Mouse (Mus musculus) neural tube, embryonic 13.5 days (tissue): ENCODE measurements at regions not wholly inside any gene's neighbourhood (a gene's known extent, or its start where the extent isn't known, plus 50 kb on each side); places are given as distances from the start of the nearest gene placed in this dataset.
A peak's percentile ranks its signal among the peaks of the same experiment; 100 is the strongest.

Experiments
- ATAC-seq: fragments of 200-750 bp; cut with Nextera tagmentation; 2 replicates; pipeline ENCODE4 v1.8.0; 2017; ENCODE audit warnings: low read depth, mild to moderate bottlenecking, moderate TSS enrichment, moderate library complexity
- H3K27ac ChIP-seq: fragments of 300-500 bp; sonication (generic); replicated peaks from 2 replicates; pipeline ENCODE4 v1.5.1; 2015; ENCODE audit warnings: moderate library complexity, mild to moderate bottlenecking, inconsistent platforms
- H3K27me3 ChIP-seq: fragments of 300-500 bp; sonication (generic); 2 replicates; pipeline ENCODE4 v1.6.1; 2015; ENCODE audit warnings: mild to moderate bottlenecking, inconsistent platforms
- H3K36me3 ChIP-seq: fragments of 300-500 bp; sonication (generic); 2 replicates; pipeline ENCODE4 v1.6.1; 2015; ENCODE audit warnings: mild to moderate bottlenecking, inconsistent platforms
- H3K4me1 ChIP-seq: fragments of 300-500 bp; sonication (generic); replicated peaks from 2 replicates; pipeline ENCODE4 v1.6.1; 2015; ENCODE audit warnings: inconsistent platforms
- H3K4me2 ChIP-seq: fragments of 300-500 bp; sonication (generic); 2 replicates; pipeline ENCODE4 v1.6.1; 2015; ENCODE audit warnings: inconsistent platforms, mild to moderate bottlenecking, moderate library complexity
- H3K4me3 ChIP-seq: fragments of 300-500 bp; sonication (generic); 2 replicates; pipeline ENCODE4 v1.5.1; 2015; ENCODE audit warnings: mild to moderate bottlenecking, inconsistent platforms
- H3K9ac ChIP-seq: fragments of 300-500 bp; sonication (generic); 2 replicates; pipeline ENCODE4 v1.6.1; 2015; ENCODE audit warnings: moderate library complexity, mild to moderate bottlenecking, inconsistent platforms
- H3K9me3 ChIP-seq: fragments of 300-500 bp; sonication (generic); 2 replicates; pipeline ENCODE4 v1.6.1; 2016; ENCODE audit warnings: inconsistent platforms
- WGBS: fragments of 180-500 bp; shearing (Covaris S2); methylation state at CpG from one replicate; pipeline ENCODE4 v1.1.7; 2015; 5-methylcytosine and 5-hydroxymethylcytosine counted together

DNA sequence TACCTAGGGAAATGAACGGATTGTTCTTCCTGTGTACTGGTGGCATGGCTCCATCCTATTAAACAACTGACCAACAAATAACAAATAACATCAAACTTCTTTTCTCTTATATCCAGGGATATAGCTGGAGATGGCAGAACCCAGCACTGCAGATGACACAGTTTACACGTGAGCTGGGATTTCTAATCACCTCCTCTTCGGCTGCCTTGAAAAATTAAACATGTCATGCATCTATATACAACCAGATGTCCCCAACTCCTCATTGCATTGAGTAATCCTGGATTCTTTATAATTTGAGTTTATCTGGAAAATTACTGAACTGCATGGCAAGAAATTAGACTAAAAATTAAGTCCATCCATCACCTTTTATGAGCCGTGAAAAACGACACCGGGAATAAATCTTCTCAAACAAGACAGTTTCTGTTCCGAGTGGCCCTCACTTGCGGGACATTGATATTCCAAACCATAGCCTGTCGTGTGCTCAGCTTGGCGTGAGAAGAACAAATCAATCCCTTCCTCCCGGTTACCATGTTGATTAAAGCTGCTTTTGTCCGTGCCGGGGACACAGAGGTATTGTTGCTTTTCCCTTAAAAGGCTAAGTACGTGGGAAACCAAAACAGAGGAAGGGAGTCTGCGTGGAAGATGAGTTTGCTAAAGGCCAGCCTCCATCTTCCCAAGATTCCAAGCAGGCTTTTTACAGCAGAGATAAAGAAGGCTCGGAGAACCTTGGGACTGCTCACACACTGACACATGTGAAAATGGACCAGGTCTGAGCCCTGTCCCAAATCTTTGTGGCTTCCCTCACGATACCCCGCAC, 92.8 kb upstream of the Spon1 start:
- Histone ChIP-seq H3K27ac (peak overlapping the region; percentile 52), H3K27me3 (peaks cover 3% of the 10 kb centered on the region), H3K9me3 (no peaks in the 10 kb centered on the region), H3K4me1 (peaks cover 20% of the 10 kb centered on the region), H3K36me3 (no peaks in the 10 kb centered on the region), H3K9ac (no peak overlapping the region), H3K4me2 (peak overlapping the region; percentile 46), H3K4me3 (peak overlapping the region; percentile 11; the same call in 1 of the 2 replicates)
- peak; percentile 62; the same call in 1 of the 2 replicates for ATAC-seq
- WGBS: 21% methylated on average over 18 of the region's 18 CpGs

DNA sequence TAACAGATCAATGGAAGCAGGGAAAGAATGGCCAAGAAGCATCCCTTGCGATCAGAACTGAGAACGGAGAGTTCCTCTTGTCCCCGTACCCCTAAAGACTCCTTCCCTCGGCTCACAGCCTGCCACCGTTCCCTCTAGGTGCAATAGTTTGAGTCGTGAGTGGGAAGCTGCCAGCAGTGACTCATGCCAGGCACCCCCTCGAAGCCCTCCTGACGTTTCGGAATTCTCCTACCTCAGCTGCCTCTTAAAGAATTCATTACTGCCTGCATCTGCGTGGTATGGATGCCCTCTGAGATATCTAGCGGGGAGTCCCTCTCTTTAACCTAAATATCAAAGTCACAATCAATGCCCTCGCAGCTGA, 92.2 kb upstream of the Spon1 start:
- ATAC-seq: peak; percentile 15; the same call in 1 of the 2 replicates
- Histone ChIP-seq H3K27me3 (peaks cover 3% of the 10 kb centered on the region), H3K27ac (peak overlapping the region; percentile 52), H3K4me2 (peak overlapping the region; percentile 46), H3K4me1 (peaks cover 20% of the 10 kb centered on the region), H3K9me3 (no peaks in the 10 kb centered on the region), H3K4me3 (no peak overlapping the region), H3K36me3 (no peaks in the 10 kb centered on the region), H3K9ac (no peak overlapping the region)
- WGBS: 62% methylated on average over 12 of the region's 12 CpGs

GRCm38 (mm10) chr7:113682271-113682670, 83.5 kb upstream of the Spon1 start:
- no peaks in the 10 kb centered on the region for H3K9me3 ChIP-seq
- no peaks in the 10 kb centered on the region for H3K27me3 ChIP-seq
- peaks cover 12% of the 10 kb centered on the region for H3K4me1 ChIP-seq
- H3K4me2 ChIP-seq: no peak overlapping the region
- no peak overlapping the region for H3K27ac ChIP-seq
- 79% methylated on average over 5 of the region's 5 CpGs for WGBS
- H3K4me3 ChIP-seq: no peak overlapping the region
- no peak for ATAC-seq
- H3K36me3 ChIP-seq: no peaks in the 10 kb centered on the region
- no peak overlapping the region for H3K9ac ChIP-seq

GRCm38 (mm10) chr7:113685349-113685748, 80.4 kb upstream of the Spon1 start:
- no peak overlapping the region for H3K4me3 ChIP-seq
- H3K4me1 ChIP-seq: peaks cover 19% of the 10 kb centered on the region
- H3K27ac ChIP-seq: no peak overlapping the region
- H3K4me2 ChIP-seq: no peak overlapping the region
- 87% methylated on average over 4 of the region's 4 CpGs for WGBS
- H3K9me3 ChIP-seq: no peaks in the 10 kb centered on the region
- H3K27me3 ChIP-seq: no peaks in the 10 kb centered on the region
- H3K36me3 ChIP-seq: no peaks in the 10 kb centered on the region
- no peak overlapping the region for H3K9ac ChIP-seq
- ATAC-seq: no peak

DNA sequence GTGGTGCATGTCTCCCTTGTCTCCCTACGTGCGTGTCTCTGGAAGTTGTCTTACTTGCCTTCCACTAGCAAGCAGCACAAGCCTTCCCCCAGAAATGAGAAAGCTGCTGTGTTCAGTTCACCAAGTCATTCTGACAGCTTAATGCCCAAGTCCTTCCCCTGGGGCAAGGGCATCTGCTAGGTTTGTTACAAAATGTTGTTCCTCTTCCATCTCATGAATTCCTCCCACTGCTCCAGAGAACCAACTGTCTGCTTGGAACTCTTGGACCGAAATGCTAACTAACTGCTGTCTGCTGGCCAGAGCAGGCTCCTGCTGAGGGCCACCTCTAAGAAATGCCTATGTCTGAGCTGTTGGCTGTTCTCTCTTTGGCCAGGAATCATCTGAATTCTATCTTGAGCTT, 79.3 kb upstream of the Spon1 start:
- Histone ChIP-seq H3K4me1 (peaks cover 20% of the 10 kb centered on the region), H3K9ac (no peak overlapping the region), H3K27me3 (no peaks in the 10 kb centered on the region), H3K4me2 (no peak overlapping the region), H3K27ac (no peak overlapping the region), H3K9me3 (no peaks in the 10 kb centered on the region), H3K36me3 (no peaks in the 10 kb centered on the region), H3K4me3 (no peak overlapping the region)
- ATAC-seq: no peak
- 74% methylated on average over 3 of the region's 3 CpGs for WGBS

DNA sequence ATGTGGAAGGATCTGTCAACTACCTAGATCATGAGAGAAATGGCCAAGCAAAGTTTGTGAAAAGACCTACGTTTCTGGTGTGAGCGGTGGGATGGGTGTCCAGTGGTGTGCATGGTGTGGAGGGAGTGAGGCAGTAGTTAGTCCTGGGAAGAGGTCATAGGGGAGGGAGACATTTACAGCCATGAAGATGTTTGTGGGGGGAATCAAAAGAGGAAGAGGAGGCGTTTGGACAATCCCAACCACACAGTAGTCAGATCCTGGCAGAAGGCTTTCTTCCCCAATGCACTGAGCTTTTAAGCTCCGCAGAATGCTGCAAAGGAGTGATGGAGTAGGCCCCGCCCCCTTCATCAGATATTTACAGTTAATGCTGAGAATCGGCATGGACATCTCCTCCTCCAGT, 78.2 kb upstream of the Spon1 start:
- Histone ChIP-seq H3K4me2 (no peak overlapping the region), H3K27me3 (no peaks in the 10 kb centered on the region), H3K36me3 (no peaks in the 10 kb centered on the region), H3K9me3 (no peaks in the 10 kb centered on the region), H3K27ac (0 out of 2 replicates have a peak overlapping the region, but pooled peaks have one; percentile 18), H3K4me1 (peaks cover 27% of the 10 kb centered on the region), H3K4me3 (no peak overlapping the region), H3K9ac (no peak overlapping the region)
- no peak for ATAC-seq
- WGBS: 75% methylated on average over 6 of the region's 6 CpGs

- Histone ChIP-seq H3K27me3 (no peaks in the 10 kb centered on the region), H3K9me3 (no peaks in the 10 kb centered on the region), H3K27ac (no peak overlapping the region), H3K4me1 (peaks cover 27% of the 10 kb centered on the region), H3K4me3 (no peak overlapping the region), H3K4me2 (no peak overlapping the region), H3K36me3 (no peaks in the 10 kb centered on the region), H3K9ac (no peak overlapping the region)
- WGBS: 45% methylated on average over 8 of the region's 8 CpGs
- ATAC-seq: peak; percentile 56
Observed at GRCm38 (mm10) chr7:113688231-113688669, 77.5 kb upstream of the Spon1 start.

- Histone ChIP-seq H3K27ac (no peak overlapping the region), H3K4me3 (no peak overlapping the region), H3K27me3 (no peaks in the 10 kb centered on the region), H3K36me3 (no peaks in the 10 kb centered on the region), H3K4me2 (no peak overlapping the region), H3K9ac (no peak overlapping the region), H3K9me3 (no peaks in the 10 kb centered on the region), H3K4me1 (peaks cover 29% of the 10 kb centered on the region)
- ATAC-seq: no peak
- 76% methylated on average over 1 of the region's 1 CpGs for WGBS
Observed at GRCm38 (mm10) chr7:113688717-113689116, 77.1 kb upstream of the Spon1 start.

DNA sequence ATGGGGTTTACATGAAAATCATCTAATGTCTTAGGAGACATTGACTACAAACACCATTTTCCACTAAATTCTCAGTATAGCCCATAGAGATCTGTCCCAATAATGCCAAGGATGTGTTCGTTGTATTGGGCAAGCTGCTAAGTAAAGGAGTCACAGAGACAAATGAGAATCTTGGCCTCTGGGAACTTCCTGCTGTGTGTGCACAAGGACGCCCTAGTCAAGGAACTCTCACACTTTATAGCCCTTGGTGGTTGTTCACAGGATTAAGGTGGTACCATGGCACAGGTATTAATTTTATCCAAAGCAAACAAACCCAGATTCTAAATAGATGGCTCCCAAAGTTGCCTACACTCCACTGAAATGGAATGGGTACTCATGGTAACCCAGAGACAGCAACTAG, 76.7 kb upstream of the Spon1 start:
- H3K4me3 ChIP-seq: no peak overlapping the region
- H3K27me3 ChIP-seq: no peaks in the 10 kb centered on the region
- no peaks in the 10 kb centered on the region for H3K9me3 ChIP-seq
- H3K36me3 ChIP-seq: no peaks in the 10 kb centered on the region
- no peak for ATAC-seq
- no peak overlapping the region for H3K4me2 ChIP-seq
- H3K27ac ChIP-seq: no peak overlapping the region
- 71% methylated on average over 2 of the region's 2 CpGs for WGBS
- peaks cover 33% of the 10 kb centered on the region for H3K4me1 ChIP-seq
- H3K9ac ChIP-seq: no peak overlapping the region

DNA sequence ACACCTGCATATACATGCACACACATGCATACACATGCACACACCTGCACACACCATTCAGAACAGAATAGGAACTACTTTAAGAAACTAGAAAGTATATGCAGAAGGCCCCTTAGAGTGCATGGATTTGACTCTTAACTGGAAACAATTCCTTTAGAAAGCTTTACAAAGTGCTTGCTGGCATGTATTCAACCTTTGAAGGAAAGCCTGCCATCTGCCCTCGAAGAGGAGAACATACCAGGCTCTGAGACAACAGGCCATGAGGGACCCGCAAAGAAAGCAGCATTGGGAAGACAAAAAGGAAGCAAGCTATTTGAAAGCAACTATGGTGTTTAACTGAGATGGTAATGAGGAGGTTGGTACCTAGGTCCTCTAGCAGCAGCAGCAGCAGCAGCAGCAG, 74.0 kb upstream of the Spon1 start:
- H3K36me3 ChIP-seq: no peaks in the 10 kb centered on the region
- H3K9me3 ChIP-seq: no peaks in the 10 kb centered on the region
- no peak overlapping the region for H3K9ac ChIP-seq
- ATAC-seq: no peak
- 54% methylated on average over 2 of the region's 2 CpGs for WGBS
- H3K27me3 ChIP-seq: no peaks in the 10 kb centered on the region
- H3K27ac ChIP-seq: no peak overlapping the region
- H3K4me3 ChIP-seq: no peak overlapping the region
- H3K4me2 ChIP-seq: no peak overlapping the region
- H3K4me1 ChIP-seq: peaks cover 26% of the 10 kb centered on the region

DNA sequence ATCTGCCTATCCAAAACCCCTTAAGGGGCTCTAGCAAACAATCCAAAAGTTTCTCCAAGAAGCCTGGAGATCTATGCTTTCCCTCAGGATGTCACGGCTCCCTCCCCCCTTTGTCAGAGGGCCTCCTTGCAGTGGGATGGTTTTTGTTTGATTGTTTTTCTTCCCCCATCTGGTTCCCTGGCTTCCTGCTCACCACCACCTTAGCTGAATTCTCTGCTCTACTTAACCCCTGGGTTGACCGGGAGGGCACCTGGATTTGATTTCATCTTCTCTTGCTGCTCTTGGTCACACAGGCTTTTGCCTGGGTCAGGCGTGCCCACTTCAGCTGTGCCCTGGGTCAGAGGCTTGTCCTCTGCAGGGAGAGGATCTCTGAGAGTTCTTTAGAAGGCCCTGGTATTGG, 72.3 kb upstream of the Spon1 start:
- H3K36me3 ChIP-seq: no peaks in the 10 kb centered on the region
- no peak overlapping the region for H3K4me2 ChIP-seq
- no peak overlapping the region for H3K27ac ChIP-seq
- ATAC-seq: no peak
- WGBS: 66% methylated on average over 3 of the region's 3 CpGs
- no peak overlapping the region for H3K4me3 ChIP-seq
- H3K27me3 ChIP-seq: no peaks in the 10 kb centered on the region
- peaks cover 22% of the 10 kb centered on the region for H3K4me1 ChIP-seq
- H3K9ac ChIP-seq: no peak overlapping the region
- no peaks in the 10 kb centered on the region for H3K9me3 ChIP-seq

- no peak for ATAC-seq
- Histone ChIP-seq H3K4me2 (no peak overlapping the region), H3K9ac (no peak overlapping the region), H3K4me3 (no peak overlapping the region), H3K36me3 (no peaks in the 10 kb centered on the region), H3K9me3 (no peaks in the 10 kb centered on the region), H3K27ac (no peak overlapping the region), H3K27me3 (no peaks in the 10 kb centered on the region), H3K4me1 (peaks cover 19% of the 10 kb centered on the region)
- 54% methylated on average over 5 of the region's 5 CpGs for WGBS
Observed at GRCm38 (mm10) chr7:113694466-113694865, 71.3 kb upstream of the Spon1 start.

- no peak for ATAC-seq
- Histone ChIP-seq H3K9ac (no peak overlapping the region), H3K36me3 (no peaks in the 10 kb centered on the region), H3K9me3 (no peaks in the 10 kb centered on the region), H3K4me1 (0 out of 2 replicates have a peak, but pooled peaks cover 7% of the 10 kb centered on the region), H3K27ac (no peak overlapping the region), H3K27me3 (no peaks in the 10 kb centered on the region), H3K4me2 (no peak overlapping the region), H3K4me3 (no peak overlapping the region)
Observed at GRCm38 (mm10) chr7:113705929-113706328, 59.9 kb upstream of the Spon1 start.
